Mouse (Mus musculus) small intestine, adult 2 months (tissue): ENCODE measurements around the gene Fscn1.

Experiments
- CTCF ChIP-seq: fragments of 200-500 bp; IDR thresholded peaks from 2 replicates; pipeline ENCODE4 v1.5.1; 2012; ENCODE audit warnings: low read depth, mild to moderate bottlenecking, control low read depth, inconsistent platforms, low read length, moderate library complexity, mixed read lengths; ENCODE audit not compliant: insufficient replicate concordance, insufficient read length; ENCODE audit errors: extremely low read depth
- POLR2A ChIP-seq: fragments of 200-500 bp; IDR thresholded peaks from 2 replicates; pipeline ENCODE4 v1.6.1; 2012; ENCODE audit warnings: low read depth, mild to moderate bottlenecking, control low read depth, inconsistent platforms, low read length, moderate library complexity

DNA sequence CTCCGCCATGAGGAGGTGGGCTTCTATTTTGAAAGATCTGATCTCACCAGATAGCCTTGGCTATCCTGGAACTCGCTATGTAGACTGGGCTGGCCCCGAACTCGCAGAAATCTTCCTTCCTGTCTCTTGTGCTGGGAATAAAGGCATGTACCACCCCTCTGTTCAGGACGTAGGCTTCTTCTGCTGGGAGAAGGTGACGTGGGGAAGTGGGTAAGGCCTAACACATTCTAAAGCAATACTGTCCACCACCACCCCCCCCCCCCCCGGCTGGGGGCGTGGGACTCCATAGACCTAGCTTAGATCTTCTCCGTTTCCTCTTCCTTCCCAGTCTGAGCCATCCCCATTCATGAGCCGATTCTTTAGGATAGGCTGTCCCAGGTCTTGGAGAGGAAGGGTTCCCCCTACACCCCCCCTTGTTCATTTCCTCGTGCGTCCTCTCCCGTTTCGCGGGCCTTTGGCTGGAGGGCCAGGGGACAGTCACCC is 1.3 kb downstream of the Fscn1 start:
- TF ChIP-seq CTCF (no peak), POLR2A (no peak)
